Comparison of ENCODE assay signal across 10 mouse cellular contexts in the genomic region with DNA sequence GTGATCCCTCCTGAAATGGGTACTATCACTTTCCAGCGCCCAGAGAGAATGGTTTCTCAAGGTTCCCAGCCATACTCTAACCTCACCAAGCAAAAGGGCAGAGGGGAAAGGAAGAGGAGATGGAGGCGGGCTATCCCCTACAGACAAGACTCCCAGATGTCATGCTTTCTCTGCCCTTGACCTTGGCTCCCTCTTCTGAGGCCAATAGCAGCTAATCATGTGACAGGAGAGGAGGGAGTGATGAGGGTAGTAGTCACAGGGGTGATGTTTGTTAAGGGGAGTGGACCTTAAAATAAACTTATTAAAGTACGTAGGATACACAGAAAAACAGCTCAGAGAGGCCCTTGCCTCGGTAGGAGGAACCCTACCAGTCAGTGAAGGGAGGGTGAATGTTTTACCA.
"Had no signal": no experiment of that assay in that cellular context is flagged by ENCODE, and none has a peak within 500 bp of the region (broad histone marks: within the 10 kb centered on the region; RNA-seq: fewer than 3 reads in every experiment).

No protein-coding gene starts in this region.

- H3K27ac ChIP-seq: left cerebral cortex, adult 2 months; limb, embryonic 10.5 days; liver, embryonic 15.5 days; macrophage; midbrain, embryonic 13.5 days; neural tube, embryonic 12.5 days had no signal

- ATAC-seq: midbrain, embryonic 13.5 days had no signal

- H3K4me1 ChIP-seq: liver, embryonic 15.5 days had no signal

- H3K27me3 ChIP-seq: neural tube, embryonic 12.5 days had no signal

- H3K9ac ChIP-seq: liver, embryonic 15.5 days; midbrain, embryonic 13.5 days; neural tube, embryonic 12.5 days had no signal

- H3K9me3 ChIP-seq: limb, embryonic 10.5 days; liver, embryonic 15.5 days; midbrain, embryonic 13.5 days; neural tube, embryonic 12.5 days had no signal

- H3K4me2 ChIP-seq: liver, embryonic 11.5 days; midbrain, embryonic 13.5 days had no signal

- DNase-seq: kidney, adult 2 months; thymus, adult 18-20 months; thymus, postnatal 14 days had no signal

- H3K36me3 ChIP-seq: limb, embryonic 10.5 days; liver, embryonic 15.5 days; midbrain, embryonic 13.5 days; neural tube, embryonic 12.5 days had no signal

- H3K4me3 ChIP-seq: left cerebral cortex, adult 2 months; limb, embryonic 10.5 days; liver, embryonic 15.5 days; midbrain, embryonic 13.5 days; neural tube, embryonic 12.5 days had no signal
